Mouse (Mus musculus) embryonic facial prominence, embryonic 15.5 days (tissue): ENCODE results near the gene Ada. TPM values are rescaled to one million over a fixed set of nuclear protein-coding genes. Genes with fewer than 3 reads are reported as not detected.

Experiments
- ATAC-seq: fragments of 200-750 bp; cut with Nextera tagmentation; 2 replicates; pipeline ENCODE4 v1.8.0; 2017; ENCODE audit warnings: low read depth, moderate TSS enrichment; ENCODE audit not compliant: insufficient number of reproducible peaks, low FRiP score, low TSS enrichment
- H3K27ac ChIP-seq: fragments of 300-500 bp; sonication (generic); replicated peaks from 2 replicates; pipeline ENCODE4 v1.5.1; 2015; ENCODE audit warnings: mild to moderate bottlenecking, inconsistent platforms
- H3K27me3 ChIP-seq: fragments of 300-500 bp; sonication (generic); 2 replicates; pipeline ENCODE4 v1.6.1; 2015; ENCODE audit warnings: inconsistent platforms
- H3K36me3 ChIP-seq: fragments of 300-500 bp; sonication (generic); 2 replicates; pipeline ENCODE4 v1.6.1; 2015; ENCODE audit warnings: mild to moderate bottlenecking, inconsistent platforms
- H3K4me1 ChIP-seq: fragments of 300-500 bp; sonication (generic); 2 replicates; pipeline ENCODE4 v1.6.1; 2015; ENCODE audit warnings: inconsistent platforms
- H3K4me2 ChIP-seq: fragments of 300-500 bp; sonication (generic); replicated peaks from 2 replicates; pipeline ENCODE4 v1.6.1; 2015; ENCODE audit warnings: mild to moderate bottlenecking, inconsistent platforms
- H3K4me3 ChIP-seq: fragments of 300-500 bp; sonication (generic); replicated peaks from 2 replicates; pipeline ENCODE4 v1.5.1; 2015; ENCODE audit warnings: mild to moderate bottlenecking, inconsistent platforms
- H3K9ac ChIP-seq: fragments of 300-500 bp; sonication (generic); 2 replicates; pipeline ENCODE4 v1.6.1; 2015; ENCODE audit warnings: inconsistent platforms
- H3K9me3 ChIP-seq: fragments of 300-500 bp; sonication (generic); replicated peaks from 2 replicates; pipeline ENCODE4 v1.6.1; 2016; ENCODE audit warnings: inconsistent platforms
- WGBS: fragments of 180-500 bp; shearing (Covaris S2); methylation state at CpG from one replicate; pipeline ENCODE4 v1.1.7; 2015; 5-methylcytosine and 5-hydroxymethylcytosine counted together
- polyA plus RNA-seq: library from polyadenylated mRNA; unstranded; fragments of >200 nt; fragmentation: Nextera tagmentation; extraction: Ambion mirVana; gene quantifications from 2 replicates; pipeline ENCODE4 v1.2.1, GENCODE M21; 2015

Gene Ada
- polyA plus RNA-seq, 1 experiment from 2014 or later: 8.1 TPM

DNA sequence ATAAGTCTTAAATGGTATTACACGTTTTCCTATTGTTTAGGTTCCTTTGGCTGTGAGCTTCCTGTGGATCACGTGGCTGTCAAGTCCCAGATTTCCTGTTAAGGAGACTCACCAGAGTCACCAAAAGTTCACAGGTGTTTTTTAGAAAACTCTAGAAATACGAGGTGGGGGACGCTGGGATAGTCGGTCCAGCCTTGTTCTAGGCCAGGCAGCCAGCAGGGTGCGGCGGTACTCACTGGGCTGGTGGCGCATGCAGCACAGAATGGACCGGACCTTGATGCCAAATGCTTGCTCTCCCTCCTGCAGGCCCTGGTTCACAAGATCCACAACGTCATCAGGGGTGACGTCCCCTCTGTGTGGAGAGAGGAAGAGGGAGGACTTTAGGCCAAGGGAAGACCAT is 18.0 kb downstream of the Ada start:
- Histone ChIP-seq H3K9ac (no peak overlapping the region), H3K9me3 (no peaks in the 10 kb centered on the region), H3K4me1 (0 out of 2 replicates have a peak, but pooled peaks cover 4% of the 10 kb centered on the region), H3K4me3 (no peak overlapping the region), H3K27me3 (no peaks in the 10 kb centered on the region), H3K4me2 (no peak overlapping the region), H3K36me3 (peaks cover 42% of the 10 kb centered on the region), H3K27ac (no peak overlapping the region)
- 91% methylated on average over 11 of the region's 11 CpGs for WGBS
- no peak for ATAC-seq

DNA sequence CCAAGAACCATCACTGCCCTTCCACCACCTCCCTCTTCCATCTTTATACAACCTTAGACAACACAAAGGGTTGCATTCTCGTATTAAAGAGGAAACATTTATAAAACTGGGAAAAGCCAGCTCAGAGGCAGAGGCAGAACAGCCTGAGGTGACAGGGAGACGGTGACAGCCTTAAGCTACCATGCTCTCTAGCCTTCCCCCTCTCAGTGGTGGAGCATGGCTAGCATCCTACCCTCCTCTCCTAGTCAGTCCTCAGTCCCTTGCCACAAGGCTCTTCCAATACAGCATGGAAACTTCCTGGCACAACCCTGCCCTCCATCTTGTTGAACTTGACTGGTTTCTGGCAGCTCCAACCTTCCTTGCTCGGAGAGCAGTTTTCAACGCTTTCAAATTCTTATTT is 21.7 kb downstream of the Ada start:
- H3K4me2 ChIP-seq: no peak overlapping the region
- no peak overlapping the region for H3K9ac ChIP-seq
- no peak for ATAC-seq
- H3K27me3 ChIP-seq: no peaks in the 10 kb centered on the region
- peaks cover 65% of the 10 kb centered on the region for H3K36me3 ChIP-seq
- WGBS: 97% methylated on average over 4 of the region's 4 CpGs
- H3K27ac ChIP-seq: no peak overlapping the region
- H3K4me1 ChIP-seq: no peaks in the 10 kb centered on the region
- H3K4me3 ChIP-seq: no peak overlapping the region
- no peaks in the 10 kb centered on the region for H3K9me3 ChIP-seq

DNA sequence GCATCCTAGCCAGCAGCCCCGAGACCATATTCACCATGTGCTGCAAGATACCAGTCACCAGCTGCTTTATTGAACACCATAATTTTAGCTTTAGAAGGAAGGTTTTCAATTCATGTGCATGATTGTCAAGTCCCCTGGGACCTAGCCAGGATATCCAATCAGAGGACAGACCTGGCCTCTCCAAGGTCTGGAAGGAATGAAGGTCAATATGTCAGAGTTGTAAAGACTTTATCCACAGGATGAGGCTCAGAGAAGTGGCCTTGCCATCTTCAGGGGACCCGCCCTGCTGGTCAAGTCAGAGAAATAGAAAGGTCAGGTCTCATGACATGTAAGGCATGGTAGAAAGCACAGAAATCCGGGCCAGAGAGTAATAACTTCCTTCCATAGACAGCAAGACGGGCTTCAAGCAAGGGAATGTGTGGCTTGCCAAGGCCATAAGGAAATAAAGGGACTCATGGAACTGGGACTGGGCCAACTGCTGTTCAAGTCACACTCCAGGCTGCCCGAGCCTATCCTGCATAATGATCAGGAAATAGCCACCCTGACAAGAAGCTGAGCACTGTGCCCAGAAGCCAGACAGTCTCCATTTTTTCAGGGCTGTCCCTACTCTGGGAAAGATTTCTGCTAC is 23.2 kb downstream of the Ada start:
- H3K4me2 ChIP-seq: no peak overlapping the region
- H3K36me3 ChIP-seq: peaks cover 58% of the 10 kb centered on the region
- no peak overlapping the region for H3K4me3 ChIP-seq
- no peaks in the 10 kb centered on the region for H3K27me3 ChIP-seq
- WGBS: 69% methylated on average over 5 of the region's 5 CpGs
- H3K9ac ChIP-seq: no peak overlapping the region
- no peaks in the 10 kb centered on the region for H3K9me3 ChIP-seq
- ATAC-seq: no peak
- no peak overlapping the region for H3K27ac ChIP-seq
- H3K4me1 ChIP-seq: peaks cover 5% of the 10 kb centered on the region; the same call in 1 of the 2 replicates

DNA sequence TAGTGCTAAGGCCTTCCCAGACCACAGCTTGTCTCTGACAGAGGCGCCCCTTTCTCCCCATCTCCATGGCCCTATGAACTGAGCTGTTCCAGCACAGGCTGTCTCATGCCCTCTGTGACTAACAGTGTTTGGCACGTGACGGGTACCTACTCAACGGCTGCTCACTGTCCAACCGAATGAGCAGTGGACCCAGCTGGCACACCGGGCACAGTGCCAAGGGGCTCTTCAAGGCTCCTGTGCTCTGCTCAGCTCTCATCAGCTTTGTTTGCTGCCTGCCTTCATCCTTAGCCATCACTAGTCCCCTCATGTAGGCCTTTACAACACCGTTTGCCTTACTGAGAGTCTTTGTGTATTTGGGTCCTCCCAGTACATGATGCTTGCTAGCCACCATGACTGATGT is 27.5 kb downstream of the Ada start:
- H3K36me3 ChIP-seq: peaks cover 38% of the 10 kb centered on the region; the same call in 1 of the 2 replicates
- H3K9ac ChIP-seq: no peak overlapping the region
- no peak overlapping the region for H3K27ac ChIP-seq
- no peak for ATAC-seq
- H3K27me3 ChIP-seq: no peaks in the 10 kb centered on the region
- H3K4me1 ChIP-seq: peaks cover 12% of the 10 kb centered on the region; the same call in 1 of the 2 replicates
- no peak overlapping the region for H3K4me2 ChIP-seq
- no peak overlapping the region for H3K4me3 ChIP-seq
- no peaks in the 10 kb centered on the region for H3K9me3 ChIP-seq
- WGBS: 72% methylated on average over 7 of the region's 7 CpGs

DNA sequence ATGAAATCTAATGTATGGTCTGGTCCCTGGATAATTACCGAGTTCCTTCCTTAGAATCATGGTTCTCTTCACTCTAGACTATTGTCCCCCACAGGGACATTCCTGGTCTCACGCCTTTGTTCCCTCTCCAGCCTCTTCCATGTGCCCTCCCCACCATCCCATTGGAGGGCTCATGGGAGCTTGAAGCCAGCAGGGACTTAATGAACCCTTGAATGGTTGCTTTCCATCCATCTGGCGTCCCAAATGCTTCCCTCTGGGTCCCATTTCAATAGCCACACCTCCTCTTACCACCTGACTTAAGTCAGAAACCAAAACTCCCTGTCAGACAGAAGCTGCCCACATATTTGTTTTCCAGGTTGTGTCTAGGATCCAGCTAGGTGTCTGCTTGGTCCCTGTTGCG is 30.4 kb downstream of the Ada start:
- Histone ChIP-seq H3K36me3 (0 out of 2 replicates have a peak, but pooled peaks cover 10% of the 10 kb centered on the region), H3K27me3 (no peaks in the 10 kb centered on the region), H3K4me1 (peaks cover 19% of the 10 kb centered on the region), H3K9me3 (no peaks in the 10 kb centered on the region), H3K27ac (no peak overlapping the region), H3K4me3 (no peak overlapping the region), H3K4me2 (no peak overlapping the region), H3K9ac (no peak overlapping the region)
- 47% methylated on average over 4 of the region's 4 CpGs for WGBS
- peak; percentile 31; the same call in 1 of the 2 replicates for ATAC-seq

DNA sequence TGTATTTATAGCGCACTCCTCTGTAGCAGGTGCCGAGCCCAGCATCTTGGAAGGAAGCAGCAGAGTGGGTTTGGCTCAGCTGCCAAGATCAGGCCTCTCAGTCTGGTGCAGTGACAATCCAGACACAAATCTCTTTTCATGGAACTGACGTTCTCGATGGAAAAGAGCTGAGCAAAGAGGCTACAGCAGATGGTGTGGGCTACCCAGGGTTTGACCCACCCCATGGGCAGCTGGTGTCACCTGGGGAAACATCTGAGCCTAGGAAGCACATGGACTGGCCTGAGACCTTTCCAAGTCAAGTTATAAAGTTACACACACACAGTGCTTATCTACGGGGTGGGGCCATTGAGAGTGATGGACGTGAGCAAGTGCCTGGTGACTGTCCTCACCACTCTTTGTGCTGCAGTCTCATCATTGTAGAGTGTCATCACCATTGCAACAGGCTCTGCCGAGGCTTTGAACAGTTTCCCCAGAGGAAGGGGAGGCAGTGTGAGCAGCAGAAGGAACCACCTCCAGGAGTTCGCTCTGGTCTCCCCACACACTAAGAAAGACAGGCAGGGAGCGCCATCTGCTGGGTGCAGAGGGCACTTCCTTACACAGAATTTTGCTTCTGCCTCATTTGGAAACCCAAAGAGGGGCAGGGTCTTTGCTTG is 31.0 kb downstream of the Ada start:
- Histone ChIP-seq H3K36me3 (0 out of 2 replicates have a peak, but pooled peaks cover 9% of the 10 kb centered on the region), H3K4me1 (peaks cover 19% of the 10 kb centered on the region), H3K4me3 (no peak overlapping the region), H3K9me3 (no peaks in the 10 kb centered on the region), H3K27ac (peak overlapping the region; percentile 51; the same call in 1 of the 2 replicates), H3K4me2 (no peak overlapping the region), H3K27me3 (no peaks in the 10 kb centered on the region), H3K9ac (no peak overlapping the region)
- 38% methylated on average over 9 of the region's 9 CpGs for WGBS
- ATAC-seq: peak; percentile 79

DNA sequence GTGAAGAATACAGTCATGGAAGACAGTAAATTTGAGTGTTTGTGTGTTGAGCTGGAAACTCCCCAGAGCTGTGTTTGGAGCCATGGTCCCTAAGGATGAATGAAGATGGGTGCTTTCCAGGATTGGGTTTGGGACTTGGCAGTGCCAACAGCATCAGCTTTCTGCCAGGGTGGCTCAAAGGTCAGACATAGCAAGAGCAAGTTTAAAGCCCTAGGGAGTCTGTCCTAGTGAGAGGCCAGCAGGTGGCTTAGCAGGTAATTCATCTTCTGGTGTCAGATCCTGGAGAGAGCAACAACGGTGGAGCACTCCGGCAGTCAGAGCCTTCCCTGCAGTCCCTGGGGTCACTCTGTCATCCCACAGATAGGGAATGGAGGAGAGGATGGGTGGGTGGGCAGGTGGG is 31.5 kb downstream of the Ada start:
- Histone ChIP-seq H3K4me1 (peaks cover 19% of the 10 kb centered on the region), H3K36me3 (0 out of 2 replicates have a peak, but pooled peaks cover 9% of the 10 kb centered on the region), H3K27me3 (no peaks in the 10 kb centered on the region), H3K27ac (peak overlapping the region; percentile 51; the same call in 1 of the 2 replicates), H3K9ac (no peak overlapping the region), H3K4me2 (no peak overlapping the region), H3K4me3 (no peak overlapping the region), H3K9me3 (no peaks in the 10 kb centered on the region)
- 71% methylated on average over 2 of the region's 2 CpGs for WGBS
- ATAC-seq: peak; percentile 32

DNA sequence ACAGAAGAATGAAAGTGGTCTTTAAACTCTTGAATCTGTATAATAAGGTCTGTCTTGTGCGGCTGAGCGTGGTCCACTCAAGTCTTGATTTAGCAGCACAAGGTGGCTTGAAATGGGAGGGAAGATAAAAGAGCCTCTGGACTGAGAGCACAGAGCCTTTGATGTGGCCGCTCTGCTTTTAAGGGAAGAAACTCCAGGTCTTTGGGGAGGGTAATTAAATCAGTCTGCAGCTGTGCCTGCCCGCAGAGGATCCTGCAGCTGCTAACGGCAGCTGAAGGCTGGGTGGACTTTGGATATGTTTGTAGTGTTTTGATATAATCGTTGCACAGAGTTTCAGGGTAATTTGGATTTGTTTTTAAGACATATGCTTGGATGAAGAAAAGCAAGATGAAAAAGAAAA is 33.2 kb downstream of the Ada start:
- ATAC-seq: no peak
- Histone ChIP-seq H3K27ac (peak overlapping the region; percentile 56), H3K9me3 (no peaks in the 10 kb centered on the region), H3K27me3 (no peaks in the 10 kb centered on the region), H3K4me2 (no peak overlapping the region), H3K4me3 (no peak overlapping the region), H3K4me1 (peaks cover 26% of the 10 kb centered on the region), H3K36me3 (0 out of 2 replicates have a peak, but pooled peaks cover 9% of the 10 kb centered on the region), H3K9ac (no peak overlapping the region)
- 19% methylated on average over 6 of the region's 6 CpGs for WGBS

DNA sequence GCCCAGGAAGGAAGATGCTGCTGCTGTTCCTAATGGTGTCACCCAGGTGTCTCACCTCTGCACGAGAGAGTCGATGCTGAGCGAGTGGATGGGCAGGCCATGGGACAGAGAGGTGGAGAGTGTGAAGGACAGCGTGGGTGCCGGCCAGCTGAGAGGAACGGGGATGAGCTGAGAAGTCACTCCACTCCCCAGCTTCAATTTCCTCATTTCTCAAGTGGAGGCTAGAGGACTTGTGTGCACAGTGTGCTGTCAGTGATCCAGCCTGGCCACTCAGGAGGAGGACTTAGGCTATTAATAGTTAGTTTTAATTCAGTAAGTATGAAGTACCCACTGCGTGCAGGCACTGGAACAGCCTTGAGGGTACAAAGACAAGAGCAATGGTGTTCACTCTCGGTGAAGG is 33.6 kb downstream of the Ada start:
- Histone ChIP-seq H3K4me3 (no peak overlapping the region), H3K4me2 (no peak overlapping the region), H3K27ac (peak overlapping the region; percentile 56), H3K9me3 (no peaks in the 10 kb centered on the region), H3K9ac (no peak overlapping the region), H3K4me1 (peaks cover 25% of the 10 kb centered on the region), H3K36me3 (0 out of 2 replicates have a peak, but pooled peaks cover 5% of the 10 kb centered on the region), H3K27me3 (no peaks in the 10 kb centered on the region)
- no peak for ATAC-seq
- 54% methylated on average over 8 of the region's 8 CpGs for WGBS

DNA sequence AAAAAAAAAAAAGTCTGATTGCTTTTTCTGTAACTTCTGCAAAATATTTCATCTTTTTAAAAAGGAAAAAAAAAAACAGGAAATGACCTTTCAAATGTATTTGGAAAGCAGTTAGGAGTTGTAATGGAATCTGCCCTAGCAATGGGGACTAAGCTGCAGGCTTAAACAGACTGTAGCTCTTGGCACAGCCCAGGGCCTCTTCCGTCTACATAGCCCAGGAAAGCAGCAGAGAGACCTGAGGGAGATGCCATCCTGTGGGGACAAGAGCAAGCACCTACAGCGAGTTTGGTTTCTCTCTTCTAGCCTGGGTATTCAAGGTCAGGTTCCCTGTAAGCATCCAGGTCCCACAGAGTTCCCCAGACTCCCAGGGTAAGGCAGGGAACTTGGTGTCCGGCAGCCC is 36.7 kb downstream of the Ada start:
- Histone ChIP-seq H3K4me1 (peaks cover 31% of the 10 kb centered on the region), H3K27ac (no peak overlapping the region), H3K9ac (no peak overlapping the region), H3K4me3 (no peak overlapping the region), H3K4me2 (no peak overlapping the region), H3K36me3 (no peaks in the 10 kb centered on the region), H3K9me3 (no peaks in the 10 kb centered on the region), H3K27me3 (no peaks in the 10 kb centered on the region)
- WGBS: 72% methylated on average over 3 of the region's 3 CpGs
- ATAC-seq: no peak

DNA sequence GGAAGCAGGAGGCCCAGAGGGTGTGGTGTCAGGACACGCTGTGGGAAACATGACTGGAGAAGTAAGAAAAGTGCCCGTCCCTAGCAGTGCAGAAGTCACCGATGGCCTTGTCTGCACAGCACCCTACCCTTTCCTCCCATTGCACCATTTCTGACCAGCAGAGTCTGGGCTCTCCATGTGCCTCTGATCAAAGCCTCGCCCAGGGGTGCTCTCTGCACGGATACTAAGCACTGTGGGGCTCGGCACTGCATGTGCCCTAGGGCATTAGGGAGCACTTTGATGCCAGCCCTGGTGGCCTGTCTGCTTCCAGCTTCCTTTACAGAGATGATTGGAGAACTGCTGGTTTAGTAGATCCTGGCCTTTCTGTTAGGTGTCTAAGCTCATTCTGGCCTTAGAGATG is 37.2 kb downstream of the Ada start:
- H3K36me3 ChIP-seq: no peaks in the 10 kb centered on the region
- H3K9me3 ChIP-seq: no peaks in the 10 kb centered on the region
- H3K27ac ChIP-seq: no peak overlapping the region
- ATAC-seq: 0 out of 2 replicates have a peak, but pooled peaks have one; percentile 6
- peaks cover 31% of the 10 kb centered on the region for H3K4me1 ChIP-seq
- no peaks in the 10 kb centered on the region for H3K27me3 ChIP-seq
- no peak overlapping the region for H3K4me2 ChIP-seq
- H3K9ac ChIP-seq: no peak overlapping the region
- H3K4me3 ChIP-seq: no peak overlapping the region
- WGBS: 55% methylated on average over 6 of the region's 6 CpGs
